In genomic region chr3:51064201-51064600, GRCm38 (mm10) we compare ENCODE assay signal across 24 mouse cellular contexts.
DNase-seq lines count a peak whose midpoint lies in the region; ATAC-seq and TF ChIP-seq lines count a peak whose summit lies in the region.
"Had no signal": no experiment of that assay in that cellular context is flagged by ENCODE, and none has a peak within 500 bp of the region (broad histone marks: within the 10 kb centered on the region; RNA-seq: fewer than 3 reads in every experiment).

No protein-coding gene starts in this region.

- no peaks in the 10 kb centered on the region for H3K79me2 ChIP-seq in heart, adult 2 months (replicated peaks; ENCODE audit: control insufficient read depth, insufficient read depth, low read length)

- no peak for TF ChIP-seq POLR2A in heart, adult 2 months (IDR thresholded peaks at IDR 0.05; ENCODE audit: insufficient read depth, low read depth, low read length)
- TF ChIP-seq POLR2A in cerebellum, adult 2 months (IDR thresholded peaks at IDR 0.05; ENCODE audit: borderline replicate concordance, insufficient read depth, low read length), result no peak

- intact Hi-C loops in heart, adult 2 months (cut with DNase I), result no loop called here

- no peaks in the 10 kb centered on the region for H3K4me1 ChIP-seq in heart, adult 2 months (ENCODE audit: control insufficient read depth, insufficient read depth, low read length)
- peaks cover 40% of the 10 kb centered on the region for H3K4me1 ChIP-seq in kidney, embryonic 15.5 days
- no peaks in the 10 kb centered on the region for H3K4me1 ChIP-seq in cerebellum, adult 2 months (ENCODE audit: control insufficient read depth, insufficient read depth, low read length)
- H3K4me1 ChIP-seq: liver, embryonic 15.5 days; midbrain, embryonic 15.5 days had no signal

- no peak overlapping the region for H3K27ac ChIP-seq in heart, adult 2 months
- H3K27ac ChIP-seq in kidney, embryonic 15.5 days, result no peak overlapping the region
- no peak overlapping the region for H3K27ac ChIP-seq in cerebellum, adult 2 months (ENCODE audit: insufficient read depth, low read length)
- H3K27ac ChIP-seq: embryonic facial prominence, embryonic 10.5 days; forebrain, embryonic 10.5 days; hindbrain, embryonic 13.5 days; liver, embryonic 15.5 days; midbrain, embryonic 15.5 days; neural tube, embryonic 12.5 days had no signal

- no peaks in the 10 kb centered on the region for H3K36me3 ChIP-seq in heart, adult 2 months (ENCODE audit: control insufficient read depth, insufficient read depth, low read length)
- H3K36me3 ChIP-seq in kidney, embryonic 15.5 days, result no peaks in the 10 kb centered on the region
- H3K36me3 ChIP-seq: embryonic facial prominence, embryonic 10.5 days; forebrain, embryonic 10.5 days; hindbrain, embryonic 13.5 days; liver, embryonic 15.5 days; midbrain, embryonic 15.5 days; neural tube, embryonic 12.5 days had no signal

- 45% methylated on average over 4 of the region's 4 CpGs for WGBS in heart, adult 2 months
- 12% methylated on average over 4 of the region's 4 CpGs for WGBS in kidney, embryonic 15.5 days
- WGBS in cerebellum, adult 2 months, result 81% methylated on average over 4 of the region's 4 CpGs

- no peaks in the 10 kb centered on the region for H3K9me3 ChIP-seq in kidney, embryonic 15.5 days (replicated peaks)
- H3K9me3 ChIP-seq: embryonic facial prominence, embryonic 10.5 days; forebrain, embryonic 10.5 days; hindbrain, embryonic 13.5 days; liver, embryonic 15.5 days; megakaryocyte, embryonic 14.5 days; midbrain, embryonic 15.5 days; neural tube, embryonic 12.5 days had no signal

- TF ChIP-seq CTCF in heart, adult 2 months (IDR thresholded peaks at IDR 0.05), result no peak
- no peak for TF ChIP-seq CTCF in cerebellum, adult 2 months (IDR thresholded peaks at IDR 0.05; ENCODE audit: borderline replicate concordance, insufficient read depth, low read depth, low read length)

- H3K4me3 ChIP-seq in heart, adult 2 months, result no peak overlapping the region
- no peak overlapping the region for H3K4me3 ChIP-seq in kidney, embryonic 15.5 days (replicated peaks)
- H3K4me3 ChIP-seq in cerebellum, adult 2 months (replicated peaks; ENCODE audit: insufficient read depth, low read depth, low read length), result no peak overlapping the region
- H3K4me3 ChIP-seq: embryonic facial prominence, embryonic 10.5 days; forebrain, embryonic 10.5 days; hindbrain, embryonic 13.5 days; liver, embryonic 15.5 days; megakaryocyte, embryonic 14.5 days; midbrain, embryonic 15.5 days; neural tube, embryonic 12.5 days had no signal

- TF ChIP-seq EP300 in heart, adult 2 months (IDR thresholded peaks at IDR 0.05; ENCODE audit: insufficient read depth, low read depth, low read length), result no peak

- no peak overlapping the region for H3K4me2 ChIP-seq in kidney, embryonic 15.5 days
- H3K4me2 ChIP-seq: hindbrain, embryonic 13.5 days; liver, embryonic 15.5 days; midbrain, embryonic 15.5 days; neural tube, embryonic 12.5 days had no signal

- no peaks in the 10 kb centered on the region for H3K27me3 ChIP-seq in heart, adult 2 months (ENCODE audit: control insufficient read depth, insufficient read depth, low read length)
- H3K27me3 ChIP-seq in kidney, embryonic 15.5 days, result no peaks in the 10 kb centered on the region
- H3K27me3 ChIP-seq in cerebellum, adult 2 months (ENCODE audit: control insufficient read depth, insufficient read depth, low read length), result no peaks in the 10 kb centered on the region; the same call in 1 of the 2 replicates
- H3K27me3 ChIP-seq: hindbrain, embryonic 13.5 days; liver, embryonic 15.5 days; megakaryocyte, embryonic 14.5 days; midbrain, embryonic 15.5 days; neural tube, embryonic 12.5 days had no signal

- ATAC-seq in kidney, embryonic 15.5 days (replicated peaks; ENCODE audit: low FRiP score), result no peak; the same call in 1 of the 2 replicates
- ATAC-seq: CD4-positive, CD25-positive, alpha-beta regulatory T cell, adult 4 months; forebrain, embryonic 16.5 days; inflammation-experienced regulatory T-cells, adult 6 months; midbrain, embryonic 15.5 days had no signal

- H3K9ac ChIP-seq in heart, adult 2 months (ENCODE audit: low read depth, low read length), result no peak overlapping the region
- no peak overlapping the region for H3K9ac ChIP-seq in kidney, embryonic 15.5 days
- H3K9ac ChIP-seq: hindbrain, embryonic 13.5 days; liver, embryonic 15.5 days; midbrain, embryonic 15.5 days; neural tube, embryonic 12.5 days had no signal

- peak; percentile 19 for DNase-seq in heart, adult 11 months
- no peak for DNase-seq in heart, adult 2 months
- peak; percentile 41 for DNase-seq in kidney, postnatal 14 days
- DNase-seq in 3T3-L1 (ENCODE audit: low read depth, low spot score), result peak; percentile 75
- DNase-seq in embryo, embryonic 10.5 days (ENCODE audit: low spot score), result peak; percentile 53
- DNase-seq in thymus, postnatal 10 days (ENCODE audit: low spot score in 2 of 2), result no peak
- no peak for DNase-seq in cerebellum, adult 2 months
- DNase-seq: adrenal gland, adult 2 months; cerebellum, adult 11-12 months; cerebellum, postnatal 25 days; gastrocnemius, postnatal 25 days; liver; thymus, postnatal 14 days had no signal

Comparison
In these comparisons a context has a peak if more than half of its experiments do, and no peak if none do; other contexts are left out.
1. DNase-seq: peak in heart, adult 11 months (single experiment), kidney, postnatal 14 days (single experiment), 3T3-L1 (single experiment) and embryo, embryonic 10.5 days (single experiment); none in heart, adult 2 months (0 of 2), thymus, postnatal 10 days (0 of 2) and cerebellum, adult 2 months (0 of 2).